8 mouse cellular contexts compared by ENCODE assay signal in the genomic region with DNA sequence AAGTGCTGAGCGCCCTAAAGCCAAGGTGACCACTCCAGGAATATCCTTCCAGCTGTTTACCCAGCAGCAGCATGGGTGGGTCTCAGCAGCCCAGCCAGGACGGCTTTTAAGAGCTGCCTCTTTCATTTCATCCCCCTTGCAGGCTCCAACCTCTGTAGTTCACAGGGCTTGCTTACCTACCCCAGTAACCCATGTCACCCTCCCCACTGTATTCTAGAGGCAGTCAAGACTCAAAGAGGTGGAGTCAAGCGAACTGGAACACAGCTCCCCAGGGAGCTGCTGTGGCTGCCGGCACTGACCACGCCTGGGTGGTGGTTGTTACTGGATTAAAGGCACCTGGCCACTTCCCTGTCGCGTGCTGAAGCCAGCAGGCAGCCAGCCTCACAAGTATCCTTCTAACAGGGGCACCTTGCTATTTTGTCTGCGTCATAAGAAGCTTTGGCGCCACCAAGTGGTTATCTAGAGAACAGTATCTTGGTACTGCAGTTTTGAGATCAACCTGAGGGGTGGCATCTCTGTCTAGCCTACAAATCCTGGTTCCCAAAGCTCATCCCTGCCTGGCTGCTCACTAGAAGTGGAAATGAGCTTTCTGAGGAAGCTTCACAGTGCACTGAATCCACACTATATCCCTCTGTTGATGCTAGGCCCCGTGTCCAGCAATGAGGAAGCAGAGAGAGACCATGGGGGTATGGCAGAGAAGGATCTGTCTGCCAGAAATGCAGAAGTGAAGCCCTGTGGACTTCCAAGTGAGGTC. TPM values are rescaled to one million over a fixed set of nuclear protein-coding genes. Genes with fewer than 3 reads are reported as not detected.
DNase-seq lines count a peak whose midpoint lies in the region; ATAC-seq lines count a peak whose summit lies in the region.

No protein-coding gene starts in this region.

- H3K4me1 ChIP-seq in limb, embryonic 12.5 days (replicated peaks), result peaks cover 10% of the 10 kb centered on the region; the same call in 1 of the 2 replicates
- H3K4me1 ChIP-seq in stomach, embryonic 14.5 days (ENCODE audit: control insufficient read depth, insufficient read depth, low read length), result no peaks in the 10 kb centered on the region

- no peak overlapping the region for H3K9ac ChIP-seq in limb, embryonic 12.5 days (replicated peaks)
- H3K9ac ChIP-seq in stomach, embryonic 14.5 days (replicated peaks; ENCODE audit: low read depth, low read length), result no peak overlapping the region

- H3K9me3 ChIP-seq in limb, embryonic 12.5 days, result no peaks in the 10 kb centered on the region
- H3K9me3 ChIP-seq in stomach, embryonic 14.5 days (ENCODE audit: control insufficient read depth, low read depth, low read length), result no peaks in the 10 kb centered on the region

- 10% methylated on average over 10 of the region's 10 CpGs for WGBS in limb, embryonic 12.5 days
- 13% methylated on average over 10 of the region's 10 CpGs for WGBS in stomach, embryonic 14.5 days

- peak; percentile 66 for DNase-seq in 3134 (ENCODE audit: extremely low read depth, insufficient read length, low spot score)
- DNase-seq in adrenal gland, adult 2 months, result peak; percentile 75
- DNase-seq in embryo, embryonic 9.5 days (ENCODE audit: extremely low spot score), result peak; percentile 74
- peak; percentile 89 to 91 for DNase-seq in heart, adult 18-20 months
- peak; percentile 87 to 89 for DNase-seq in kidney, adult 8-10 months
- peak; percentile 68 to 84 for DNase-seq in natural killer cell, adult 2 months (ENCODE audit: low spot score in 2 of 2)

- no peak overlapping the region for H3K27ac ChIP-seq in limb, embryonic 12.5 days
- no peak overlapping the region for H3K27ac ChIP-seq in stomach, embryonic 14.5 days (ENCODE audit: low read length)

- H3K4me2 ChIP-seq in limb, embryonic 12.5 days, result peak overlapping the region; percentile 36; the same call in 1 of the 2 replicates
- H3K4me2 ChIP-seq in stomach, embryonic 14.5 days (replicated peaks; ENCODE audit: low read depth, low read length), result 0 out of 2 replicates have a peak overlapping the region, but pooled peaks have one; percentile 4

- 0 out of 2 replicates have a peak, but pooled peaks cover 2% of the 10 kb centered on the region for H3K27me3 ChIP-seq in limb, embryonic 12.5 days
- H3K27me3 ChIP-seq in stomach, embryonic 14.5 days (ENCODE audit: control insufficient read depth, insufficient read depth, low read length), result no peaks in the 10 kb centered on the region

- H3K4me3 ChIP-seq in limb, embryonic 12.5 days (replicated peaks), result no peak overlapping the region
- H3K4me3 ChIP-seq in stomach, embryonic 14.5 days (ENCODE audit: low read depth, low read length), result no peak overlapping the region

- no peaks in the 10 kb centered on the region for H3K36me3 ChIP-seq in limb, embryonic 12.5 days
- H3K36me3 ChIP-seq in stomach, embryonic 14.5 days (ENCODE audit: control insufficient read depth, insufficient read depth, low read length), result no peaks in the 10 kb centered on the region

- ATAC-seq in limb, embryonic 12.5 days (ENCODE audit: insufficient number of reproducible peaks, insufficient read depth, low FRiP score, low TSS enrichment, low read depth), result peak; percentile 70; the same call in 1 of the 2 replicates
- peak; percentile 85; the same call in 1 of the 2 replicates for ATAC-seq in stomach, embryonic 14.5 days (ENCODE audit: insufficient number of reproducible peaks, insufficient read depth, low FRiP score, low read depth)

RNA-seq across cellular contexts. Expression of a gene that starts 11.8 kb away (rescaled TPM):
- 10 to 100 TPM in 1 of 2 experiments, 1 to 10 TPM in 1; 9.0 to 11.4 TPM for total RNA-seq in adrenal gland, adult 2 months (2021)
- polyA plus RNA-seq in adrenal gland, adult 2 months (2012; rRNA removed), result 12.9 and 14.6 TPM in 2 replicates
- 10 to 100 TPM; 14.6 to 17.1 TPM for total RNA-seq in heart, adult 18-20 months (2021)
- 10.3 and 10.8 TPM in 2 replicates for polyA plus RNA-seq in limb, embryonic 12.5 days (2016; fragmentation: Nextera tagmentation; extraction: Ambion mirVana)
- polyA plus RNA-seq in stomach, embryonic 14.5 days (2014; fragmentation: Nextera tagmentation; extraction: Ambion mirVana), result 12.0 and 12.9 TPM in 2 replicates

RNA-seq across cellular contexts. Expression of a gene that starts 36.5 kb away (rescaled TPM):
- total RNA-seq in adrenal gland, adult 2 months (2021), result 10 to 100 TPM; 26.3 to 39.4 TPM
- 34.2 and 54.1 TPM in 2 replicates for polyA plus RNA-seq in adrenal gland, adult 2 months (2012; rRNA removed)
- 10 to 100 TPM; 11.8 to 12.3 TPM for total RNA-seq in heart, adult 18-20 months (2021)
- 53.9 and 54.8 TPM in 2 replicates for polyA plus RNA-seq in limb, embryonic 12.5 days (2016; fragmentation: Nextera tagmentation; extraction: Ambion mirVana)
- polyA plus RNA-seq in stomach, embryonic 14.5 days (2014; fragmentation: Nextera tagmentation; extraction: Ambion mirVana), result 50.9 and 62.0 TPM in 2 replicates
